Mouse (Mus musculus): Measurements from ENCODE around the gene Hoga1. TPM values are rescaled to one million over a fixed set of nuclear protein-coding genes. Genes with fewer than 3 reads are reported as not detected.
A peak's percentile ranks its signal among the peaks of the same experiment; 100 is the strongest.

Hoga1 gene
- total RNA-seq, 1 experiment, result 0.89 TPM

- TF ChIP-seq ZNF384 (IDR thresholded peaks at IDR 0.05; ENCODE audit: low read depth, low read length) (no peak), CHD2 (IDR thresholded peaks at IDR 0.05; ENCODE audit: low read depth, low read length) (no peak), MAFK (IDR thresholded peaks at IDR 0.05; ENCODE audit: insufficient read depth, low read depth, low read length) (no peak), ZC3H11A (IDR thresholded peaks at IDR 0.05; ENCODE audit: borderline replicate concordance, low read depth, low read length) (no peak), HCFC1 (IDR thresholded peaks at IDR 0.05; ENCODE audit: borderline replicate concordance, insufficient read depth, low read length) (no peak)
- in situ Hi-C loops (cut with MboI; ENCODE audit: low sequenced_read_pairs in 2 of 2, unreplicated experiment in 2 of 2), result no loop called here
- Histone ChIP-seq H3K4me1 (ENCODE audit: control insufficient read depth in 2 of 2, insufficient read depth in 2 of 2, low read length in 2 of 2, poor library complexity in 1 of 2) (peaks cover 2 to 19% of the 10 kb centered on the region in 2 experiments; a peak in 3 of 4 replicates), H3K4me3 (ENCODE audit: insufficient read depth in 1 of 2, low read depth in 1 of 2, low read length in 2 of 2, poor library complexity in 1 of 2, severe bottlenecking in 1 of 2) (no peak overlapping the region), H3K9ac (ENCODE audit: insufficient read depth, low read depth, low read length, poor library complexity, severe bottlenecking) (no peak overlapping the region), H3K27ac (ENCODE audit: insufficient read depth, low read depth, low read length, poor library complexity, severe bottlenecking) (no peak overlapping the region; the same call in 1 of the 2 replicates), H3K9me3 (ENCODE audit: control insufficient read depth, insufficient read depth, low read depth, low read length) (no peaks in the 10 kb centered on the region), H3K36me3 (ENCODE audit: control insufficient read depth, insufficient read depth, low read length, poor library complexity, severe bottlenecking) (no peaks in the 10 kb centered on the region)
- DNase-seq (ENCODE audit: low read depth, low spot score), result no peak
Measured at GRCm38 (mm10) chr19:42017399-42018247, 27.8 kb upstream of the Hoga1 start.

- Histone ChIP-seq H3K36me3 (ENCODE audit: control insufficient read depth, insufficient read depth, low read length, poor library complexity, severe bottlenecking) (no peaks in the 10 kb centered on the region), H3K9me3 (ENCODE audit: control insufficient read depth, insufficient read depth, low read depth, low read length) (no peaks in the 10 kb centered on the region), H3K4me1 (ENCODE audit: control insufficient read depth in 2 of 2, insufficient read depth in 2 of 2, low read length in 2 of 2, poor library complexity in 1 of 2) (peaks cover 2 to 23% of the 10 kb centered on the region in 2 experiments; a peak in 3 of 4 replicates), H3K4me3 (ENCODE audit: insufficient read depth in 1 of 2, low read depth in 1 of 2, low read length in 2 of 2, poor library complexity in 1 of 2, severe bottlenecking in 1 of 2) (no peak overlapping the region), H3K27ac (ENCODE audit: insufficient read depth, low read depth, low read length, poor library complexity, severe bottlenecking) (no peak overlapping the region), H3K9ac (ENCODE audit: insufficient read depth, low read depth, low read length, poor library complexity, severe bottlenecking) (no peak overlapping the region)
- TF ChIP-seq ZNF384 (IDR thresholded peaks at IDR 0.05; ENCODE audit: low read depth, low read length) (no peak), ZC3H11A (IDR thresholded peaks at IDR 0.05; ENCODE audit: borderline replicate concordance, low read depth, low read length) (no peak), HCFC1 (IDR thresholded peaks at IDR 0.05; ENCODE audit: borderline replicate concordance, insufficient read depth, low read length) (no peak), MAFK (IDR thresholded peaks at IDR 0.05; ENCODE audit: insufficient read depth, low read depth, low read length) (no peak), CHD2 (IDR thresholded peaks at IDR 0.05; ENCODE audit: low read depth, low read length) (no peak)
- no peak for DNase-seq (ENCODE audit: low read depth, low spot score)
- in situ Hi-C loops (cut with MboI; ENCODE audit: low sequenced_read_pairs in 2 of 2, unreplicated experiment in 2 of 2), result no loop called here
Measured at GRCm38 (mm10) chr19:42019011-42019522, 26.3 kb upstream of the Hoga1 start.

GRCm38 (mm10) chr19:42021681-42022541 lies 23.5 kb upstream of the Hoga1 start:
- no peak for DNase-seq (ENCODE audit: low read depth, low spot score)
- TF ChIP-seq ZNF384 (IDR thresholded peaks at IDR 0.05; ENCODE audit: low read depth, low read length) (no peak), CHD2 (IDR thresholded peaks at IDR 0.05; ENCODE audit: low read depth, low read length) (no peak), ZC3H11A (IDR thresholded peaks at IDR 0.05; ENCODE audit: borderline replicate concordance, low read depth, low read length) (no peak), HCFC1 (IDR thresholded peaks at IDR 0.05; ENCODE audit: borderline replicate concordance, insufficient read depth, low read length) (no peak), MAFK (IDR thresholded peaks at IDR 0.05; ENCODE audit: insufficient read depth, low read depth, low read length) (no peak)
- peak overlapping the region; percentile 50 for H3K27ac ChIP-seq (ENCODE audit: insufficient read depth, low read depth, low read length, poor library complexity, severe bottlenecking)
- in situ Hi-C loops (cut with MboI; ENCODE audit: low sequenced_read_pairs in 2 of 2, unreplicated experiment in 2 of 2), result no loop called here
- H3K4me1 ChIP-seq (ENCODE audit: control insufficient read depth in 2 of 2, insufficient read depth in 2 of 2, low read length in 2 of 2, poor library complexity in 1 of 2), result peaks cover 2 to 19% of the 10 kb centered on the region in 2 experiments; a peak in 3 of 4 replicates
- 0 out of 4 replicates have a peak overlapping the region, but pooled peaks of 1 of the 2 experiments have one; percentile 22 for H3K4me3 ChIP-seq (ENCODE audit: insufficient read depth in 1 of 2, low read depth in 1 of 2, low read length in 2 of 2, poor library complexity in 1 of 2, severe bottlenecking in 1 of 2)
- H3K36me3 ChIP-seq (ENCODE audit: control insufficient read depth, insufficient read depth, low read length, poor library complexity, severe bottlenecking), result no peaks in the 10 kb centered on the region
- no peaks in the 10 kb centered on the region for H3K9me3 ChIP-seq (ENCODE audit: control insufficient read depth, insufficient read depth, low read depth, low read length)
- H3K9ac ChIP-seq (ENCODE audit: insufficient read depth, low read depth, low read length, poor library complexity, severe bottlenecking), result peak overlapping the region; percentile 8; the same call in 1 of the 2 replicates

- TF ChIP-seq HCFC1 (IDR thresholded peaks at IDR 0.05; ENCODE audit: borderline replicate concordance, insufficient read depth, low read length) (no peak), MAFK (IDR thresholded peaks at IDR 0.05; ENCODE audit: insufficient read depth, low read depth, low read length) (no peak), CHD2 (IDR thresholded peaks at IDR 0.05; ENCODE audit: low read depth, low read length) (no peak), ZNF384 (IDR thresholded peaks at IDR 0.05; ENCODE audit: low read depth, low read length) (no peak), ZC3H11A (IDR thresholded peaks at IDR 0.05; ENCODE audit: borderline replicate concordance, low read depth, low read length) (no peak)
- H3K36me3 ChIP-seq (ENCODE audit: control insufficient read depth, insufficient read depth, low read length, poor library complexity, severe bottlenecking), result no peaks in the 10 kb centered on the region
- H3K9ac ChIP-seq (ENCODE audit: insufficient read depth, low read depth, low read length, poor library complexity, severe bottlenecking), result peak overlapping the region; percentile 8; the same call in 1 of the 2 replicates
- in situ Hi-C loops (cut with MboI; ENCODE audit: low sequenced_read_pairs in 2 of 2, unreplicated experiment in 2 of 2), result no loop called here
- peak overlapping the region; percentile 50; the same call in 1 of the 2 replicates for H3K27ac ChIP-seq (ENCODE audit: insufficient read depth, low read depth, low read length, poor library complexity, severe bottlenecking)
- DNase-seq (ENCODE audit: low read depth, low spot score), result no peak
- 0 out of 4 replicates have a peak overlapping the region, but pooled peaks of 1 of the 2 experiments have one; percentile 22 for H3K4me3 ChIP-seq (ENCODE audit: insufficient read depth in 1 of 2, low read depth in 1 of 2, low read length in 2 of 2, poor library complexity in 1 of 2, severe bottlenecking in 1 of 2)
- H3K4me1 ChIP-seq (ENCODE audit: control insufficient read depth in 2 of 2, insufficient read depth in 2 of 2, low read length in 2 of 2, poor library complexity in 1 of 2), result peaks cover 2 to 19% of the 10 kb centered on the region in 2 experiments; a peak in 3 of 4 replicates
- H3K9me3 ChIP-seq (ENCODE audit: control insufficient read depth, insufficient read depth, low read depth, low read length), result no peaks in the 10 kb centered on the region
Measured at GRCm38 (mm10) chr19:42022542-42022848, 22.9 kb upstream of the Hoga1 start.
